Mouse (Mus musculus) embryonic stem cell, embryonic (primary cell): ENCODE measurements around the gene Kcnk10.

Experiments used
- CTCF ChIA-PET, 4 experiments: fragments of 300-600 bp in 2 of 4; fragments of 350-600 bp in 2 of 4; sonication (Branson Sonifier 250); formaldehyde crosslinking; loops; one replicate each; lab custom pipeline; 2022; ENCODE audit warnings: inconsistent platforms in 2 of 4; lab: Charles Lee
- POLR2A ChIA-PET, 4 experiments: fragments of 300-600 bp in 2 of 4; fragments of 350-600 bp in 2 of 4; sonication (Branson Sonifier 250); formaldehyde crosslinking; loops; one replicate each; lab custom pipeline; 2022; ENCODE audit warnings: antibody characterized with exemption in 4 of 4, inconsistent platforms in 1 of 4; lab: Charles Lee

Gene Kcnk10

GRCm38 (mm10) chr12:98459889-98460288, 118.2 kb downstream of the Kcnk10 start:
- ChIA-PET CTCF (interaction anchor here (0.5 to 1.3 kb wide), 23 partner anchors 8 to 396 kb away, joined by 3 to 10 read pairs (median 3); partner anchors contain the start of gene Spata7 (in 1 of the 4)), POLR2A (interaction anchor here in 1 of 4 experiments (0.5 kb wide), 1 partner anchor 14 kb away, joined by 4 read pairs; no protein-coding TSS in a partner anchor)

DNA sequence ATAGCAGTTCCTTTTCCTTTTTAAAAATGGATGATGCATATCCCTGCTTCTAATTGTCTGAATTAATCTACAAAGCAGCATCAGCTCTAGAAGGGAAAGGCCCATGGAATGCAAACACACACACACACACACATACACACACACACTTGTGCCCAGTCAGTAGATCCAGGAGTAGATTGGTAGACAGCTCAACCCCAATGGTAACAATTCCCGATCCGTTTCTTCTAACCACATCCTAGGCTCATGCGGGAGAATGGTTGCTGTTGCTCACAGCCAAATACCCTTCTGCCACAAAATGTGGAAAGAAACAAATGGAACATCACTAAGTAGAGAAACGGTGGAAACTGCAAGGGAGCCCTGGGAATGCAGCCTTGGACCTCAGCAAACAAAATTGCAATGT, 119.2 kb downstream of the Kcnk10 start:
- POLR2A ChIA-PET, result no interaction called here
- CTCF ChIA-PET, result interaction anchor here in 2 of 4 experiments (0.7 to 1.3 kb wide), 2 partner anchors 10 to 16 kb away, joined by 3 to 10 read pairs; no protein-coding TSS in a partner anchor

- ChIA-PET POLR2A (no interaction called here), CTCF (interaction anchor here in 1 of 4 experiments (0.7 kb wide), 1 partner anchor 16 kb away, joined by 3 read pairs; no protein-coding TSS in a partner anchor)
Measured at GRCm38 (mm10) chr12:98458516-98458915, 119.6 kb downstream of the Kcnk10 start.

GRCm38 (mm10) chr12:98453161-98453560, 124.9 kb downstream of the Kcnk10 start:
- ChIA-PET POLR2A (no interaction called here), CTCF (no interaction called here)

DNA sequence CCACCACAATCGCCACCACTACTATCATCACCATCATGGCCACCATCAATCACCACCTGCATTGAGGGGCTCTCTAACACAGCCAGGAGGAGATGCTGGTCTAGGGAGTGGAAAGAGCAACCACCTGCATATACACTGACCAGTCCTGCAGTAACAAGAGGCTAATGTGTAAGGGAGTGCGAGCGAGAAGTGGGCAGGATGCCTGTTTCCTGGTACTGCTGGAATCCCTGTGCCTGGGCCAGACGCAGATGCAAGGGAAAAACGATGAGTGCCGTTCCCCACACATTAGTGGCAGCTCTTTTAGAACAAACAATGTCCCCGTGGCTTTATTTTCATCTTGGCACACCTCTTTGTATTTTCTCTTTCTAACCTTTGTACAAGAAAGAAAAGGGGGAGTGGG, 125.5 kb downstream of the Kcnk10 start:
- ChIA-PET POLR2A (no interaction called here), CTCF (interaction anchor here in 1 of 4 experiments (0.7 kb wide), 1 partner anchor 149 kb away, joined by 3 read pairs; no protein-coding TSS in a partner anchor)

- CTCF ChIA-PET, result no interaction called here
- POLR2A ChIA-PET, result interaction anchor here in 1 of 4 experiments (0.7 kb wide), 1 partner anchor 15 kb away, joined by 4 read pairs; no protein-coding TSS in a partner anchor
Measured at GRCm38 (mm10) chr12:98445637-98446036, 132.5 kb downstream of the Kcnk10 start.

DNA sequence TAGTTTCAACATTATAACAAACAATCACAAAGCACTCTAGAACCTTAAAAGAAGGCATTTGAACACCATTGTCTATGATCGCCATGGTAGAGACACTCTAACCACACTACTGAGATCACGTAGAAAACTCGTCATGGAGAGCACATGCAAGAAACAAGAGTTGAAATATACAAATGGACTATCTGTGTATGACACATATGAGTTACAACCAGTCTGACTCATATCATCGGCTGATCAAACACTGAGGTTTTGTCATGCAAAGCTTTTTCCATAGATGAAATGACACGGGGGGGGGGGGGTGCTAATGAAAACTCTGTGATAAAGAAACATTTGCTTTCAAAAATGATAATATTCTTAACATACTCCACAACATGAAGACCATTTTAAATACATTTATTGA, 133.2 kb downstream of the Kcnk10 start:
- CTCF ChIA-PET, result no interaction called here

DNA sequence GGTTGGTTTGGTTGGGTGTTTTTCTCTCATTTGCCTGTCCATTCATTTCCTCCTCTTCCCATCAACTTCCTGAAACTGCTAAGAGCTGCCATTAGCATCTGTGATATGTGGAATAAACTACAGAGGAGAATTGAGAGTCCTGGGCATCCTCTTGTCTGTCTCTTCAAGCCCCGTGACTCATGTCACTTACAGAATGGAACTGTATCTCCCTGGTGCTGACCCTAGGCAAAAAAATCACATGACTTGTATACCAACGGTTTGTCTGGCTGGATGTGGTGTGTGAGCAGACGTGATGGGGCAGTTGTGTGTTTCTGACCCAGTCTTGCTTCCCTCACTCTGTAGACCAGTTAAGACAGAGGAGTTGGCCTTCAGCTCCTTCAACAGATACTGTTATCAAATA, 134.4 kb downstream of the Kcnk10 start:
- CTCF ChIA-PET, result no interaction called here
- POLR2A ChIA-PET, result interaction anchor here in 1 of 4 experiments (0.5 kb wide), 1 partner anchor 973 kb away, joined by 4 read pairs; no protein-coding TSS in a partner anchor

More for the DNA sequence above, 133.2 kb downstream of the Kcnk10 start:
- POLR2A ChIA-PET, result interaction anchor here in 1 of 4 experiments (0.6 kb wide), 1 partner anchor 67 kb away, joined by 6 read pairs; no protein-coding TSS in a partner anchor

- ChIA-PET POLR2A (interaction anchor here in 1 of 4 experiments (0.7 kb wide), 1 partner anchor 43 kb away, joined by 4 read pairs; no protein-coding TSS in a partner anchor), CTCF (no interaction called here)
Measured at GRCm38 (mm10) chr12:98438080-98438479, 140.0 kb downstream of the Kcnk10 start.

GRCm38 (mm10) chr12:98430683-98431082, 147.4 kb downstream of the Kcnk10 start:
- CTCF ChIA-PET, result interaction anchor here in 1 of 4 experiments (1.2 kb wide), 1 partner anchor 29 kb away, joined by 3 read pairs; no protein-coding TSS in a partner anchor
- POLR2A ChIA-PET, result no interaction called here

DNA sequence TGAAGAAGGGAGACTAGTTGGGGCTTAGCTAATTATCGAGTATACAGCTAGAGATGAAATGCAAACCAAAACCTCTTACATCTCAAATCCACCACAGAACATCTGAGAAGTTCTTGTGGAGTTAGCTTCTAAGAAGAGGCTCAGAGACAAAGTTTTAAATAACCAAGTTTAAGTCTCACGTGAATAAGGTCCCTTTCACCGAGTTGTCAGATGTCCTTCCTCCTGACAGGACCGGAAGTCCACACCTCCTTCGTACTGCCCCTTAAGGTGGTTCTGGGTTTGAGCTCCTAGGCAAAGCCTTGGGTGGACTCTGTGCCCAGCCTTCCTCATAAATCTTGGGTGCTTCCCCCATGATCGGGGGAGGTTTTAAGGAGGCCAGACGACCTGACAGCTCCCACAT, 156.8 kb downstream of the Kcnk10 start:
- ChIA-PET POLR2A (no interaction called here), CTCF (no interaction called here)

DNA sequence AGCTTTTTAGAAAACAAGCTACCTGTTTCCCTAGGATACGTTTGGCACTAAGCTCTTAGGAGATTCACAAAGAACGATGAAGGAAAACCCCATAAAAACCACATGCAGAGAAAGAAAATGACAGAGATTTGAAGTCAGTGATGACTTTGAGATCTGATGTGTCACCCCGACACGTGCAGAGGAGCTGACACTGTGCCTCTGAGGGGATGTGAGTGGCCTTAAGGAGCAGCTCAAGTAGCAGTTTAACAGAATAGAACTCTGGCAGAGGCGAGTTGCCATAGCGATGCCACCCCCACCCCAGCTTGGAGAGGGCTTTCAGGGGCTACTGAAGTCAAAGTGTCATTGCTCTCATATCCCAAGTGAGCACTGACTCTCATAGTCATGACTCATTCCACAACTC, 158.3 kb downstream of the Kcnk10 start:
- CTCF ChIA-PET, result interaction anchor here in 1 of 4 experiments (0.6 kb wide), 1 partner anchor 389 kb away, joined by 3 read pairs; no protein-coding TSS in a partner anchor
- POLR2A ChIA-PET, result no interaction called here

DNA sequence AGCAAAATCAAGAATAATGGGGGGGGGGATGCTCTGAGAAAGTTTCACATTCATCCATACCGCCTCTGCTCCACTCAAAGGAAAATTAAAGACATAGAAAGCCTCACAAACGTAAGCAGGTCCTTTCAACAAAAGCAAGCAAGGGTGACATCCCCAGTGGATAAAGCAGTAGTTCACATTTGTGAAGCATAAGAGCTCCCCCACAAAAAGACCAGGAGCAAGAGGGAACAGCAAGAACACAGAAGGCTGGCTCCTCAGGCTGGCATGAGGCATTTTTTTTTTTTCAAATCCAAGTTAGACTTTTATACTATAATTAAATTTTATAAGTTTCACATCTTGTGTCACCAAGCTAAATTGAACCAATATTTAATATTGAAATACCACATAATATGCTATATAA, 168.5 kb downstream of the Kcnk10 start:
- POLR2A ChIA-PET, result no interaction called here
- CTCF ChIA-PET, result no interaction called here

- ChIA-PET POLR2A (no interaction called here), CTCF (no interaction called here)
Measured at GRCm38 (mm10) chr12:98406598-98406997, 171.5 kb downstream of the Kcnk10 start.

DNA sequence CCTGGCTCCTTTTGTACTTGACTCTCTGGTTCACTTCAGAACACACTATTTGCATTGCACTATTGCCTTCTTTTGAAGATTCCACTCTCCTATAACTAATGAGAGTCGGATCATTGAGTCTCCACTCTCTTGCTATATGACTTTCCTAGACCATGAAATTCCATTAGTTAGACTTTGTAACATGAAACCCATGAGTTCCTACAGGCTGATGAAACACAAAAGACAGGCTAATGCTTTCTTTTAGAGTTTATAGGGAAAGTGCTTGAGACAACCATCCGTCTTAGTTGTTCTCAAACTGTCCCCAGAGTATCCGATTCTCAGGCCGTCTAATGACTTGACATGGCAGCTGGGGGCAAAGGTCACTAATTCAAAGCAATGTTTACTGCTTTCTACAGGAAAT, 172.0 kb downstream of the Kcnk10 start:
- POLR2A ChIA-PET, result no interaction called here

GRCm38 (mm10) chr12:98396586-98396985, 181.5 kb downstream of the Kcnk10 start:
- CTCF ChIA-PET, result no interaction called here
- POLR2A ChIA-PET, result no interaction called here

More for the DNA sequence above, 172.0 kb downstream of the Kcnk10 start:
- CTCF ChIA-PET, result no interaction called here

DNA sequence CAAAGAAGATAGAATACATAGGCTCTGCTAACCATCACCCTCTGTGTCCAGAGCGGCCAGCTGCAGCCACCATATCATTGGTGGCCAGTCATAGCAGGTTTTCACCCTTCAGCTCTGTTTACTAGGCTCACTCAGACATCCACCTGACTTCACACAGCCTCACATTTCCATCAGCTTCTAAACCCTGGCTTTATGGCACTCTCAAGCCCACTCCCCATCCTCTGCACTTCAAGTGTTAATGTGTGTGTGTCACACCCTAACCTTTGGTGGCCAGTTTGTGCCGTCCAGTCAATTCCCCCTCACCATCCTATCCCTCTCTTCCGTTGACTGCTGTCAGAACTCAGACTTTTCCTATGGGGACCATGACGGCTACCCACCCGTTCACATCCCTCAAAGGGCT, 184.0 kb downstream of the Kcnk10 start:
- CTCF ChIA-PET, result no interaction called here
- POLR2A ChIA-PET, result no interaction called here

DNA sequence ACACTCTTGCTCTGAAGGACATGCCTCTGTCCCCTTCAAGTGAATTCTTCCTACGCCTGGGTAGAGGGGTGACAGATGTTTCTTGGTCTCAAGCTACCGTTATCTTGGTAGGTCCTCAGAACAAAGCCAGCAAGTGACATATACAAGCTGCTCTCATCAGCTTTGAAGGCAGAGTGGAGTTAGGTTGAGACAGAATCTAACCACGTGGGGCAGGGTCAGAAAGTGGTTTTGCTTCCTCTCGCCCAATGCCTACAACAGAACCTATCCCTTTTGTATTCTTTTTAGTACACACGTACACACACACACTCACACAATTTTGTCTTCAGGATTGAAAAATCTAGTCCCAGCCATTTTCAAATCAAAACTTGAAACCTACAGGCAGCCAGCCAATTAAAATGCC, 186.8 kb downstream of the Kcnk10 start:
- POLR2A ChIA-PET, result no interaction called here
- CTCF ChIA-PET, result no interaction called here

DNA sequence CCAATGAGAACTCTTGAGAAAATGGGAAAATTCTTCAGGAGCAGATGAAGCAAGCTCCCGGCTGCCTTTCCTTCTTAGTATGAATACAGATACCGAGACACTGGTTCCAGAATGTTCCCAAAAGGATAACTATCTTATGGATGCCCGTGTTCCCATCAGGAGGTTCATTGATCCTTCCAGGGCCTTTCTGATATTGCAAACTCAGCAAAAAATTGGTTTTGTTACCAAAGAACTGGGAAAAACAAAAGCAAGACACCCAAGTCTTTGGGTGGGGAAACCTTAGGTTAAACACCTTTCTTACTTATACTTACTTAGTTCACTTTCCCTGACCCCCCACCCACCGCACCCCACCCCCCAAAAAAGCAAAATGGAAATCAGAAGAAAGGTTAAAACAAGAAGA, 188.5 kb downstream of the Kcnk10 start:
- ChIA-PET CTCF (no interaction called here), POLR2A (no interaction called here)
